Mouse (Mus musculus) cerebral cortex, adult 2 months (tissue): ENCODE data around the gene Slc52a3.

Experiments
- WGBS: fragments of 180-500 bp; shearing (Covaris S2); methylation state at CpG from one replicate; pipeline ENCODE4 v1.1.7; 2018; 5-methylcytosine and 5-hydroxymethylcytosine counted together

Slc52a3 gene

GRCm38 (mm10) chr2:151973595-151974562, 22.4 kb upstream of the Slc52a3 start:
- 38% methylated on average over 36 of the region's 36 CpGs for WGBS

- 94% methylated on average over 5 of the region's 5 CpGs for WGBS
Observed at GRCm38 (mm10) chr2:151975295-151975694, 21.0 kb upstream of the Slc52a3 start.

GRCm38 (mm10) chr2:151976067-151976466, 20.2 kb upstream of the Slc52a3 start:
- WGBS = 78% methylated on average over 3 of the region's 3 CpGs

- WGBS = 84% methylated on average over 4 of the region's 4 CpGs
Observed at GRCm38 (mm10) chr2:151977689-151978440, 18.4 kb upstream of the Slc52a3 start.

- 81% methylated on average over 6 of the region's 6 CpGs for WGBS
Observed at GRCm38 (mm10) chr2:151978494-151978893, 17.8 kb upstream of the Slc52a3 start.

- WGBS = 2% methylated on average over 46 of the region's 46 CpGs
Observed at GRCm38 (mm10) chr2:151979470-151980354, 16.6 kb upstream of the Slc52a3 start, which contains the start of gene Fam110a. Gene Fam110a (minus strand): TSS chr2:151980219.

GRCm38 (mm10) chr2:151980355-151980693, 16.0 kb upstream of the Slc52a3 start:
- 32% methylated on average over 3 of the region's 3 CpGs for WGBS

- WGBS = 89% methylated on average over 6 of the region's 6 CpGs
Observed at GRCm38 (mm10) chr2:151981268-151981667, 15.0 kb upstream of the Slc52a3 start.

- WGBS = 52% methylated on average over 9 of the region's 9 CpGs
Observed at GRCm38 (mm10) chr2:151984019-151984418, 12.3 kb upstream of the Slc52a3 start.

GRCm38 (mm10) chr2:151985426-151986172, 10.7 kb upstream of the Slc52a3 start:
- WGBS = 87% methylated on average over 7 of the region's 7 CpGs

GRCm38 (mm10) chr2:151986958-151987357, 9.4 kb upstream of the Slc52a3 start:
- 91% methylated on average over 8 of the region's 8 CpGs for WGBS

GRCm38 (mm10) chr2:151988978-151989377, 7.3 kb upstream of the Slc52a3 start:
- 69% methylated on average over 2 of the region's 2 CpGs for WGBS

- WGBS = 45% methylated on average over 1 of the region's 1 CpGs
Observed at GRCm38 (mm10) chr2:151990985-151991394, 5.3 kb upstream of the Slc52a3 start.

GRCm38 (mm10) chr2:151991446-151991845, 4.9 kb upstream of the Slc52a3 start:
- 78% methylated on average over 5 of the region's 5 CpGs for WGBS

GRCm38 (mm10) chr2:151994350-151995122, 1.8 kb upstream of the Slc52a3 start:
- WGBS = 16% methylated on average over 22 of the region's 22 CpGs

- 47% methylated on average over 2 of the region's 2 CpGs for WGBS
Observed at GRCm38 (mm10) chr2:151997190-151997575, 872 bp downstream of the Slc52a3 start.

GRCm38 (mm10) chr2:151997776-151998504, 1.6 kb downstream of the Slc52a3 start:
- 68% methylated on average over 8 of the region's 8 CpGs for WGBS

- WGBS = 82% methylated on average over 9 of the region's 9 CpGs
Observed at GRCm38 (mm10) chr2:151998505-151998899, 2.2 kb downstream of the Slc52a3 start.

GRCm38 (mm10) chr2:151998932-151999331, 2.6 kb downstream of the Slc52a3 start:
- 74% methylated on average over 4 of the region's 4 CpGs for WGBS
